Mouse (Mus musculus): Measurements from ENCODE around the gene Pex26. TPM values are rescaled to one million over a fixed set of nuclear protein-coding genes. Genes with fewer than 3 reads are reported as not detected.

The Pex26 gene
- polyA plus RNA-seq, 1 experiment = 8.3 TPM

DNA sequence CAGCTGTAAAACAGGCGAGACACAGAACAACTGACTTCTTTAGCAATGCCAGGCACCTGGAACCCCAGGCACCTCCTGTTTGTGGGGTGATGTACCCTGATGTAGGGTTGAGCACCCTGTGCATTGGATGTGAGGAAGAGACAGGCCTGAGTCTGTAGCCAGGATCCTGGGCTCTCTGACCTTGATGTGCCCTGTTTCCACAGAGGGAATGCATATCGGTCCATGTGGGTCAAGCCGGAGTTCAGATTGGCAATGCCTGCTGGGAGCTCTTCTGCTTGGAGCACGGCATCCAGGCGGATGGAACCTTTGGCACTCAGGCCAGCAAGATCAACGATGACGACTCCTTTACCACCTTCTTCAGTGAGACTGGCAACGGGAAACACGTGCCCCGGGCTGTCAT lies 36.7 kb downstream of the Pex26 start:
- 91% methylated on average over 10 of the region's 10 CpGs for WGBS
- H3K27ac ChIP-seq (ENCODE audit: insufficient read depth, low read length) = no peak overlapping the region
- DNase-seq (ENCODE audit: low read depth in 1 of 2, low spot score in 2 of 2) = no peak
- peaks cover 6% of the 10 kb centered on the region; the same call in 1 of the 2 replicates for H3K4me1 ChIP-seq (ENCODE audit: control insufficient read depth, insufficient read depth, insufficient read length)
- no peaks in the 10 kb centered on the region for H3K27me3 ChIP-seq (ENCODE audit: control insufficient read depth, insufficient read depth, low read length)
- H3K36me3 ChIP-seq (ENCODE audit: control insufficient read depth, insufficient read depth, low read length) = no peaks in the 10 kb centered on the region
- H3K4me3 ChIP-seq (ENCODE audit: extremely low read depth, insufficient read depth, insufficient read length) = no peak overlapping the region
- TF ChIP-seq POLR2A (IDR thresholded peaks at IDR 0.05; ENCODE audit: low read depth, low read length) = no peak

- Histone ChIP-seq H3K4me1 (ENCODE audit: control insufficient read depth, insufficient read depth, insufficient read length) (peaks cover 18% of the 10 kb centered on the region; the same call in 1 of the 2 replicates), H3K4me3 (ENCODE audit: extremely low read depth, insufficient read depth, insufficient read length) (no peak overlapping the region)
- 90% methylated on average over 8 of the region's 8 CpGs for WGBS
These were observed 38.6 kb downstream of the Pex26 start for GRCm38 (mm10) chr6:121221876-121222597.

DNA sequence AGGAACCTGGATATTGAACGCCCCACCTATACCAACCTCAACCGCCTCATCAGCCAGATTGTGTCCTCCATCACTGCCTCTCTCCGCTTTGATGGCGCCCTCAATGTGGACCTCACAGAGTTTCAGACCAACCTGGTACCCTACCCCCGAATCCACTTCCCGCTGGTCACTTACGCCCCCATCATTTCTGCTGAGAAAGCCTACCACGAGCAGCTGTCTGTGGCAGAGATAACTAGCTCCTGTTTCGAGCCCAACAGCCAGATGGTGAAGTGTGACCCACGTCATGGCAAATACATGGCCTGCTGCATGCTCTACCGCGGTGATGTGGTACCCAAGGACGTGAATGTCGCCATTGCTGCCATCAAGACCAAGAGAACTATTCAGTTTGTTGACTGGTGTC lies 39.5 kb downstream of the Pex26 start:
- 89% methylated on average over 14 of the region's 14 CpGs for whole genome bisulfite sequencing
- DNase-seq (ENCODE audit: low read depth in 1 of 2, low spot score in 2 of 2) = no peak
- no peak overlapping the region for H3K27ac ChIP-seq (ENCODE audit: insufficient read depth, low read length)
- TF ChIP-seq POLR2A (IDR thresholded peaks at IDR 0.05; ENCODE audit: low read depth, low read length) (no peak), CTCF (IDR thresholded peaks at IDR 0.05; ENCODE audit: extremely low read depth, insufficient read depth, insufficient read length, insufficient replicate concordance) (no peak)
- no peaks in the 10 kb centered on the region for H3K27me3 ChIP-seq (ENCODE audit: control insufficient read depth, insufficient read depth, low read length)
- no peak overlapping the region for H3K4me3 ChIP-seq (ENCODE audit: extremely low read depth, insufficient read depth, insufficient read length)
- H3K4me1 ChIP-seq (ENCODE audit: control insufficient read depth, insufficient read depth, insufficient read length) = peaks cover 22% of the 10 kb centered on the region; the same call in 1 of the 2 replicates
- H3K36me3 ChIP-seq (ENCODE audit: control insufficient read depth, insufficient read depth, low read length) = no peaks in the 10 kb centered on the region

More at GRCm38 (mm10) chr6:121221876-121222597, 38.6 kb downstream of the Pex26 start:
- Histone ChIP-seq H3K36me3 (ENCODE audit: control insufficient read depth, insufficient read depth, low read length) (no peaks in the 10 kb centered on the region), H3K27me3 (ENCODE audit: control insufficient read depth, insufficient read depth, low read length) (no peaks in the 10 kb centered on the region), H3K27ac (ENCODE audit: insufficient read depth, low read length) (no peak overlapping the region)
- TF ChIP-seq CTCF (IDR thresholded peaks at IDR 0.05; ENCODE audit: extremely low read depth, insufficient read depth, insufficient read length, insufficient replicate concordance) (no peak), POLR2A (IDR thresholded peaks at IDR 0.05; ENCODE audit: low read depth, low read length) (no peak)
- no peak for DNase-seq (ENCODE audit: low read depth in 1 of 2, low spot score in 2 of 2)

DNA sequence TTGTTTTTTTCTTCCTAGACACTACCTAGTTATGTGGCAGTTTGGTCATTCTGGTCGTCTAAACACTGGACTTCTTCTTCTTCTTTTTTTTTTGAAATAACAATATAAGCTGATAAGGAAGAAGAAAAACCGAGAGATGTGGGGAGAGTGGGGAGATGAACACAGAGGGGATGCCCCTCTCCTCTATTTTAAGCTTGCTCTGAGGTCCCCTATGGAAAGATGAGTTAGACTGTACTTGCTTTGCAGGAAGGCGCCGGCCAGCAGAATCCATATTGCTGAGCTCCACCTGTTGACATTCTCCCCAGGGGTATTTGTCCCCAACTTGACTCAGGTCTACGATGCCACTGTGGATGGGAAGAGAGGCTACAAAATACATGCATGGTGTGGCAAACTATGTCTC lies 40.6 kb downstream of the Pex26 start:
- no peaks in the 10 kb centered on the region for H3K36me3 ChIP-seq (ENCODE audit: control insufficient read depth, insufficient read depth, low read length)
- no peaks in the 10 kb centered on the region for H3K27me3 ChIP-seq (ENCODE audit: control insufficient read depth, insufficient read depth, low read length)
- H3K4me3 ChIP-seq (ENCODE audit: extremely low read depth, insufficient read depth, insufficient read length) = no peak overlapping the region
- DNase-seq (ENCODE audit: low read depth in 1 of 2, low spot score in 2 of 2) = no peak
- H3K27ac ChIP-seq (ENCODE audit: insufficient read depth, low read length) = no peak overlapping the region
- peaks cover 21% of the 10 kb centered on the region; the same call in 1 of the 2 replicates for H3K4me1 ChIP-seq (ENCODE audit: control insufficient read depth, insufficient read depth, insufficient read length)
- TF ChIP-seq POLR2A (IDR thresholded peaks at IDR 0.05; ENCODE audit: low read depth, low read length) = no peak
- no peak for TF ChIP-seq CTCF (IDR thresholded peaks at IDR 0.05; ENCODE audit: extremely low read depth, insufficient read depth, insufficient read length, insufficient replicate concordance)
- 61% methylated on average over 5 of the region's 5 CpGs for WGBS

DNA sequence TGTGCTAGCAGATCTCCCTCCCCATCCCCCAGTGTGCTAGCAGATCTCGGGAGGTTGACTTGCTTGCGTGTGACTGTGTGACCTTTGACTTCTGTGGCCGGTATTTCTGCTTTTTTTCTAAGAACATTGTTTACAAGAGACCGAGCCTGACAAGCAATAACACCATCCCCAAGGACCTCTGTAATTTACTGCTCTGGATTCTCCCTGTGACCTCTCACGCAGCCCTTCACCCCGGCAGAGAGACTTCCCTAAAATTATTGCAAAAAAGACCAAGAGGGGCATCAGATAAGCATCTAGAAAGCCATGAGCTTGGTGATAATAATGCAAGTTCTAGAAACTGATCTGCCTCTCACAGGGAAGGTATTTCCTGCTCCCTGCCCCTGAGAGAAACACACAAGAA lies 41.5 kb downstream of the Pex26 start:
- no peaks in the 10 kb centered on the region for H3K27me3 ChIP-seq (ENCODE audit: control insufficient read depth, insufficient read depth, low read length)
- no peak for TF ChIP-seq CTCF (IDR thresholded peaks at IDR 0.05; ENCODE audit: extremely low read depth, insufficient read depth, insufficient read length, insufficient replicate concordance)
- TF ChIP-seq POLR2A (IDR thresholded peaks at IDR 0.05; ENCODE audit: low read depth, low read length) = no peak
- H3K36me3 ChIP-seq (ENCODE audit: control insufficient read depth, insufficient read depth, low read length) = no peaks in the 10 kb centered on the region
- DNase-seq (ENCODE audit: low read depth in 1 of 2, low spot score in 2 of 2) = no peak
- H3K27ac ChIP-seq (ENCODE audit: insufficient read depth, low read length) = no peak overlapping the region
- H3K4me3 ChIP-seq (ENCODE audit: extremely low read depth, insufficient read depth, insufficient read length) = no peak overlapping the region
- H3K4me1 ChIP-seq (ENCODE audit: control insufficient read depth, insufficient read depth, insufficient read length) = peaks cover 21% of the 10 kb centered on the region; the same call in 1 of the 2 replicates
- 33% methylated on average over 6 of the region's 6 CpGs for WGBS

DNA sequence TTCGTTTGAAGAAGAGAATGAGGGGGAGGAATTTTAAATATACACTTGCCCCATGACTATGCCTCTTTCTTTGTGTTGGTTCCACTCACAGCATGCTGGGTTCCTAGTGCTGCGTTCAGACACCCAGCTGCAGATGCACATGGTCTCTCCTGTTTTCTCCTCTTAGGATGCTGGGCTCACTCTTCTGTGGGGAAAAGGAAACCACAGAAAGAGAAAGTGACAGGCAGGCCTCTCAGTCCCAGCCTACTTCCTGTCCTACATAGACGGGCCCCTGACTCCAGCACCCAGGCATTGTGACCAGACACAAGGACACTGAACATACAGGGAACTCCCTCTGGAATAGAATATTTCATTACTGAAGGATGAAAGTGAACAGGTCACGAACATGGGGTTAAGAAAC lies 42.6 kb downstream of the Pex26 start:
- TF ChIP-seq POLR2A (IDR thresholded peaks at IDR 0.05; ENCODE audit: low read depth, low read length) (no peak), CTCF (IDR thresholded peaks at IDR 0.05; ENCODE audit: extremely low read depth, insufficient read depth, insufficient read length, insufficient replicate concordance) (no peak)
- no peak for DNase-seq (ENCODE audit: low read depth in 1 of 2, low spot score in 2 of 2)
- Histone ChIP-seq H3K4me1 (ENCODE audit: control insufficient read depth, insufficient read depth, insufficient read length) (peaks cover 21% of the 10 kb centered on the region; the same call in 1 of the 2 replicates), H3K27ac (ENCODE audit: insufficient read depth, low read length) (0 out of 2 replicates have a peak overlapping the region, but pooled peaks have one; percentile 19), H3K36me3 (ENCODE audit: control insufficient read depth, insufficient read depth, low read length) (no peaks in the 10 kb centered on the region), H3K4me3 (ENCODE audit: extremely low read depth, insufficient read depth, insufficient read length) (no peak overlapping the region), H3K27me3 (ENCODE audit: control insufficient read depth, insufficient read depth, low read length) (no peaks in the 10 kb centered on the region)
- 10% methylated on average over 4 of the region's 4 CpGs for WGBS

GRCm38 (mm10) chr6:121226744-121227143 lies 43.3 kb downstream of the Pex26 start:
- TF ChIP-seq POLR2A (IDR thresholded peaks at IDR 0.05; ENCODE audit: low read depth, low read length) = no peak
- TF ChIP-seq CTCF (IDR thresholded peaks at IDR 0.05; ENCODE audit: extremely low read depth, insufficient read depth, insufficient read length, insufficient replicate concordance) = no peak
- DNase-seq (ENCODE audit: low read depth in 1 of 2, low spot score in 2 of 2) = no peak
- H3K4me3 ChIP-seq (ENCODE audit: extremely low read depth, insufficient read depth, insufficient read length) = no peak overlapping the region
- H3K36me3 ChIP-seq (ENCODE audit: control insufficient read depth, insufficient read depth, low read length) = no peaks in the 10 kb centered on the region
- WGBS = 16% methylated on average over 2 of the region's 2 CpGs
- H3K4me1 ChIP-seq (ENCODE audit: control insufficient read depth, insufficient read depth, insufficient read length) = peaks cover 21% of the 10 kb centered on the region; the same call in 1 of the 2 replicates
- 0 out of 2 replicates have a peak overlapping the region, but pooled peaks have one; percentile 19 for H3K27ac ChIP-seq (ENCODE audit: insufficient read depth, low read length)
- H3K27me3 ChIP-seq (ENCODE audit: control insufficient read depth, insufficient read depth, low read length) = no peaks in the 10 kb centered on the region
